Mouse (Mus musculus): ENCODE measurements around the gene Ccdc116.

GRCm38 (mm10) chr16:17102630-17103220 is 44.3 kb downstream of the Ccdc116 start:
- TF ChIP-seq CTCF (IDR thresholded peaks at IDR 0.05; ENCODE audit: extremely low read depth, insufficient read depth, low read length) (no peak), POLR2A (IDR thresholded peaks at IDR 0.05; ENCODE audit: extremely low read depth, insufficient read depth, low read length) (no peak)

Measured in cortical plate, adult 2 months (tissue).